Mouse (Mus musculus) urinary bladder, postnatal 10 days (tissue): ENCODE measurements at regions not wholly inside any gene's neighbourhood (a gene's known extent, or its start where the extent isn't known, plus 50 kb on each side); places are given as distances from the start of the nearest gene placed in this dataset.

ENCODE experiments used
- DNase-seq: peaks from one replicate; pipeline ENCODE4 v3.0.0; 2022; ENCODE audit warnings: low spot score

GRCm38 (mm10) chr15:10838584-10839288 is 113.4 kb upstream of the C1qtnf3 start:
- no peak for DNase-seq

GRCm38 (mm10) chr15:10840621-10841034 is 111.5 kb upstream of the C1qtnf3 start:
- DNase-seq: no peak

DNA sequence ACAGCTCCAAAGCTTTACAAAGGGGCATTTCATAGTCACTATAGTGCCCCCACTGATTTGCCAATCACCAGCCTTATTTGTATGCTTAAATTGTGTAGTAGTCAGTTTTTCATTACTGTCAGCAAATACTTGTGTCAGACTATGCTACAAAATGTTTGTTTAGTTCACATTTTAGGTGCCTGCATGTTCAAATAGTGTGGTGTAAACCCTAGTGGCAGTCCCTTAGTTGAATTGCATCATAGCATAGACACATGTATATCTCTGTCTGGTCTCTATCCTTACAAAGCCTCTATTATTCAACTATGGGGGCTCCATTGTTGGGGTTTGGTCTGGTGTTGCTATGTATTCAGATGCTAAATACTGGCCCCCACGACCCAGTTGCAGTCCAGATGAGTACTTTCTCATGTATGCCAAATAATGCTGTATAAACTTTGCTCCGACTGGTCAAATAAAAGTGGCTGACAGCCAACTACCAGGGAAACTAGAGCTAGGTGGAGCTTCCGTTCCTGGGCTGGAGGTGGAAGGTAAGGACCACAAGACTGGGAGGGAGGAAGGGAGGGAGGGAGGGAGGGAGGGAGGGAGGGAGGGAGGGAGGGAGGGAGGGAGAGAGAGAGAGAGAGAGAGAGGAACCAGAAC is 109.0 kb upstream of the C1qtnf3 start:
- DNase-seq: no peak

DNA sequence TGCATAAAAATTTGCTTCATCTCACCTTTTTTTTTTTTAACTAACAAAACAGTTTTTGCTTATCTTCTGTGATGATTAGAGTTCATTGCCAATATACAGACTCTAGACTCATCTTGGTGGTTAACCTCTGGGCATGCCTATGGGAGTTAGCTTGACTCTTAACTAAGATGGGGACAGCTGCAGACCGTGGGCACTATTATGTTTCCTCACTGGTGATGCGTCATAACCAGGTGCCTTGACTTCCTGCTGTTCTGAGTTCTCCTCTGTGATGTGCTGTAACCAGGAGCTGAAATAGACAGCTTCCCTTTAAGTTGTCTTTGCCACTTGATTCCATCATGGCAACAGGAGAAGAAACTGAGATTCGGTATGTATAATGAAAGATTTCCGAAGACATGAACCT is 105.4 kb upstream of the C1qtnf3 start:
- no peak for DNase-seq

DNA sequence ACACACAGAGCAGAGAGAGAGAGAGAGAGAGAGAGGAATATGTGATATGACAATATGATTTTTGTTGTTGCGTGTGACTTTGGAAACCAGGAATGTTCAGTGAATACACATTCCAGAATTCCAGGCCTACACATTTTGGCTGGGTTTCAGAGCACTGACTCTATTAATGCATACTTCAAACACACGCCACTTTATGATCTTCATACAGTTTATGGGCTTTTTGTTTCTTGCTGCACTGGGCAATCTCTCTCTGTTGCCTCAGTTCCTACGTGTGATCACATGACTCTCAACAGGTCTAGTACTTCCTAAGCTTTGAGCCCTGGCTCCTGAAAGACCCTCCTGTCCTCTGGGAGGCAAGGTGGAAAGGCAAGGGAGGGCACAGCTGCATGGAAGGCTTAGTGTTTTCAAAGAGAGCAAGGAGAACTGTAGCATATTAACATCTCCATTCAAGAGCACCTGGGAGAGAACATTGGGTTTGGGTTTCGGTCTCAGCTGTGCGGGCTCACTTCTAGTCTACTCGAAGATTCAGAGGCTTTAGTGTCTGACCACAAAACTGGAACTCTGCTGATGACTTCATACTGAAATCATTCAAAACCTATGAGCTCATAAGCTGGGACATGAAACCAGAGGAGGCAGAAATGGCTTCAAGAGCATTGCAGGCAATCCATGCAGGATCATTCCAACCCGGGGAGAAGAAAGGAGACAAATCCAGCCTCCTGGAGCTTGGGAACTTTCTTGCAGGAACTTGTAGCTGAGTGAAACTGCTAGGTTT is 87.9 kb upstream of the C1qtnf3 start:
- DNase-seq: no peak

GRCm38 (mm10) chr15:10865109-10865508 is 87.0 kb upstream of the C1qtnf3 start:
- no peak for DNase-seq

- no peak for DNase-seq
Measured at GRCm38 (mm10) chr15:10866794-10867193, 85.3 kb upstream of the C1qtnf3 start.

DNA sequence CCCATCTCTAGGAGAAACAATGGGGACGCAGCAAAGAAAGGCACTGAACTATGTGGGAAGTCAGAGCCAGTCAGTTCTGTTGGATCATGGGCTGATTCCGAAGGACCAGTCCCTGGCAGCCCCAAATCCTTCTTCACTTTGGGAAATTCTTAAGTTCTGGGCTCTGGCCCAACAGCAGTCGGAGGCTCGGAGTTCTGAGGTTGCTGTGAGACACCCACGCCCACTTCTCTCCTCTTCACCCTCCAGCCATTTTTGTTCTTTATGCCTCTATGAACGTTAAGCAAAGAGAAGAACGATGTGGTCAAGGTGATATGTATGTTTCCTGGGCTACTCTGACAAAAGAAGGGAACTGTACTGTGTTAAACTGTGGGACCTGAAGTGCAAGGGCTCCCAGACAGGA is 84.0 kb upstream of the C1qtnf3 start:
- DNase-seq: no peak

- DNase-seq: no peak
Measured at GRCm38 (mm10) chr15:10868716-10869585, 83.2 kb upstream of the C1qtnf3 start.

GRCm38 (mm10) chr15:10869879-10870278 is 82.3 kb upstream of the C1qtnf3 start:
- DNase-seq: no peak

DNA sequence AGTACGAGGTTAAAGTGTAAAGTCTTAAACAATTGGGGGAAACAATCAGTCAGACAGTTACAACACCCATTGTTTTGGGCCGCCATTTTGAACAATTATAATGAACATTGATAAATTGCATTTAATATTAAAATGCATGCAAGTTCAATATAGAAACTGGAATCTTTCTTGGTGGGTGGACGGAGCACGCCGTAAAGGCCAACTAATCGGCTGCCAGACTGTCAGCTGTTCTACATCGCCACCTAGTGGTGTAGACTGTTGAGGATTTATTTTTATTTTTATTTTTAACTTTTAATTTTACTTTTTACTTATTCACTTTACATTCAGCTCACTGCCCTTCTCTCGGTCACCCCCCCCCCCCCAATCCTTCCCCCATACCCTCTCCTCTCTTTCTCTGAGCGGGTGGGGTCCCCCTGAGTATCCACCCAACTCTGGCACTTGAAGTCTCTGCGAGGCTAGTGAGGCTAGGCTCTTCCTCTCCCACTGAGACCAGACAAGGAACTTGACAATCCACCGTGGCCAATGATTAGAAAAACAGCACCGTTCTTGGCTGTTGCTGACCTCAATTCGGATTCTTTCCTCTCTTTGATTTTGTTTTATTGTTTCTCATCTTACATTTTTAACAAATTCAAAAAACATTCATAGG is 79.7 kb upstream of the C1qtnf3 start:
- no peak for DNase-seq

DNA sequence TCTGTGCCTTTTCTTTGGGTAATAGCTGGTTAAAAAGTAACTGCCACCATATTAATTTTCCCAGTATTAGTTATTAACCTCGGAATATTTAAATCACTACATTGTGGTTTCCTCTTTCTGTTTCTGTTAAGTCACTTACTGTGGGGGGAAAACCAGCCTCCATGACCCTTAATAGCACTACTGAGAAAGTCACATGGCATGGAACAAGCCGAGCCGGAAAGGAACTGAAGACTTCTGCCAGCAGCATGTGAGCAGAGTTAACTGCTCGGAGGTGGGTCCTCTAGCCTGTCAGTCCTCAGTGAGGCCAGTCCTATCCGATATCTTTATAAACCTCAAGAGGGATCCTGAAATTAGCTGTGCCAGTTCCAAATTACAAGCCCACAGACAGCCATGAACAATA is 75.8 kb upstream of the C1qtnf3 start:
- no peak for DNase-seq

- no peak for DNase-seq
Measured at GRCm38 (mm10) chr15:10881726-10882125, 70.4 kb upstream of the C1qtnf3 start.

DNA sequence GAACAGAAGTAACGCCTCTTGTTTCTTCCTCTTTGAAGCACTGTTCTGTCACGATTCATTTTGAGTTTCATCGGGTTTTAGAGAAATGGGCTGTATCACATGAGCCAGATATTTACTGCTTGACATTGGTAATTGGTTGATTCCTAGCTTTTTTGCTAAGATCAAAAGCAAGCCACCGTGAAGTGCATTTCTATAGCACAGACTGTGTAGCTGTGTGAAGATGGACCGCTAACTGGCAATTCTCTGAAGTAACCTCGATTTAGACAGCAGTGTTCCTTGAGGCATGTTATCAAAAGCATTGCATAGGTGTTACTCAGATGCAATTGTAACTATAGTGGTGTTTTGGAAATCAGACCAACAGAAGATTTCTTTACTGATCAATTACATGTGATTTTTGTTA is 64.1 kb upstream of the C1qtnf3 start:
- DNase-seq: no peak

DNA sequence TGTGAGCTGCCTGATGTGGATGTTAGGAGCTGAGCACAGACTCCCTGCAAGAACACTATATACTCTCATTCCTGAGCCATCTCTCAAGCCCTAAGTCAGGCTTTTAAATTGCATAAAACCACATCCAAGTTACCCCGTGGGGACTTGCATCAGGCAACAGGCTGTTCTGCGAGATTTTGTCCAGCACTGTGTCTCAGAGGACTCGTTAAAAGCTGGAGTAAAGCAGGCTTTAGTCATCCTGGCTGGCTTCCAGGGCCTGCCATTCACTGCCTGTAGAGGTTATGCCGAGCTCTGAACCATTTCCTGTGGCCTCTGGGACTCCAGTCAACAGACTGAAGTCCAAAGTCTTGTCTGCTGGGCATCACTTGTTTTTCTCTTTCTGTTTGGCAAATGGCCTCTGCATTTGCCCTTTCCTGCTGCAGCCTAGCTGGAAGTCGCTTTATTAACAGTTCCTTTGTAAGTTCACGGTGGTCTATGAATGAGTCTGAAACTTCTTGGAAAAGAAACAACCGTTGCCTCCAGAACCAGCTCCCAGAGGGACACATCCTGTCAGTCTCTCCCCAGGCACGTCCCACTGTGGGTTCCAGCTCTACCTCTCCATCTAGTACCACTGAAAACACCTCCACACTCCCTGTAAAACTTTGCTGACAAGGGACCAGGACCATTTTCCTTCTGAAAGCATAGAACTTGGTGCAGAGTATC is 61.8 kb upstream of the C1qtnf3 start:
- peak; percentile 28 for DNase-seq

- no peak for DNase-seq
Measured at GRCm38 (mm10) chr15:10898309-10898708, 53.8 kb upstream of the C1qtnf3 start.

GRCm38 (mm10) chr15:10898715-10899486 is 53.2 kb upstream of the C1qtnf3 start:
- no peak for DNase-seq

GRCm38 (mm10) chr15:10899904-10900303 is 52.2 kb upstream of the C1qtnf3 start:
- no peak for DNase-seq

DNA sequence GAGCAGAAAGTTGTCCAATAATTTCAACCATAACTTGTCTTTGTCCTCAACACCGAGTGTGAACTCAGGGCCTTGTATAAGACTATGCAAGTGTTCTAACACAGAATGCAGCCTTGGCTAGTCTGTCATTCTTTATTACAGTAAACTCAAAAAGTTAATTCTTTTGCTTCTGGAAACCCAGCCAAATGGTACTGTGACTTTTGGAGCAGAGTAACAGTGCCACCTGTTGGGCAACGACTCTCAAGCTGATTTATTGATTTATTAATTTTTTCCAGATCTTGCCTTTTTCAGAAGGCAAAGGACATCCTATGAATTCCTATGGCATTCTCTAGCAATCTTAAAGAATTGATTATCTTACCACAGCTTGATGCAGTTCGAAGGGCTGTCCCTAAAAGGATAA is 51.1 kb upstream of the C1qtnf3 start:
- DNase-seq: no peak

GRCm38 (mm10) chr15:10901745-10902262 is 50.3 kb upstream of the C1qtnf3 start:
- no peak for DNase-seq
